Mouse (Mus musculus) embryonic fibroblast, embryonic 13.5 days (primary cell): Measurements from ENCODE around the gene Mrpl54. TPM values are rescaled to one million over a fixed set of nuclear protein-coding genes. Genes with fewer than 3 reads are reported as not detected.

Source experiments
- H3K27ac ChIP-seq: 2 replicates; pipeline ENCODE4 v1.5.1; 2012; ENCODE audit warnings: low read length, control low read depth, inconsistent platforms; ENCODE audit not compliant: insufficient read depth
- H3K4me1 ChIP-seq: 2 replicates; pipeline ENCODE4 v1.6.1; 2011; ENCODE audit warnings: low read length; ENCODE audit not compliant: control insufficient read depth, insufficient read depth
- H3K4me3 ChIP-seq: 2 replicates; pipeline ENCODE4 v1.5.1; 2011; ENCODE audit warnings: mild to moderate bottlenecking, control low read depth, low read length; ENCODE audit not compliant: insufficient read depth
- CTCF ChIP-seq: IDR thresholded peaks from 2 replicates; pipeline ENCODE4 v1.5.1; 2011; ENCODE audit warnings: mild to moderate bottlenecking, control low read depth, low read length, moderate library complexity, borderline replicate concordance; ENCODE audit not compliant: insufficient read depth
- POLR2A ChIP-seq: IDR thresholded peaks from 2 replicates; pipeline ENCODE4 v1.6.1; 2011; ENCODE audit warnings: low read depth, mild to moderate bottlenecking, control low read depth, low read length, moderate library complexity
- polyA plus RNA-seq: library from polyadenylated mRNA; stranded (reverse); fragments of >200 nt; gene quantifications from 2 replicates; pipeline ENCODE4 v1.2.4, GENCODE M21; 2011; ENCODE audit warnings: low read depth; ENCODE audit not compliant: missing spikeins, insufficient read length

Gene Mrpl54
- polyA plus RNA-seq, 1 experiment = 52.9 TPM

GRCm38 (mm10) chr10:81297246-81297645 is 30.5 kb upstream of the Mrpl54 start:
- Histone ChIP-seq H3K4me1 (peaks cover 5% of the 10 kb centered on the region; the same call in 1 of the 2 replicates), H3K4me3 (no peak overlapping the region), H3K27ac (no peak overlapping the region)
- TF ChIP-seq POLR2A = no peak
- no peak for TF ChIP-seq CTCF

DNA sequence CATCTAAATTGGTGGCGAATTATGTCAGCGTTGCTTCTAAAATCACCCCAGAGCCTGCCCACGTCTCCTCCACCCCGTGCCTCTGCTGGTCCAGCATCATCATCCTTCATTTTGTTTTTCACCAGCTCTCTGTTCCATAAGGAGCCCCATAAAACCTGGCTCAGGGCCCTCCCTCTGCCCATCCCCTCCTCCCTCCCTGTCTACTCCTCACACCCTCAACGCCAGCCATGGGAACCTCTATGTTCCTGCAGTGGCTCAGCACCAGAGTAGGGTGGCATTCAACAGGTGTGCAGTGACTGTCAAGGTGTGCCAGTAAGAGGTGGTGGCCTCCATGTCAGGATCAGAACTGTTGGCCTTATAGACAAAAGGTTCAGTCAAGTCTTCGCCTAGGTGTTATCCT is 28.5 kb upstream of the Mrpl54 start:
- Histone ChIP-seq H3K4me1 (peaks cover 5% of the 10 kb centered on the region; the same call in 1 of the 2 replicates), H3K27ac (no peak overlapping the region), H3K4me3 (no peak overlapping the region)
- no peak for TF ChIP-seq POLR2A
- TF ChIP-seq CTCF = no peak

DNA sequence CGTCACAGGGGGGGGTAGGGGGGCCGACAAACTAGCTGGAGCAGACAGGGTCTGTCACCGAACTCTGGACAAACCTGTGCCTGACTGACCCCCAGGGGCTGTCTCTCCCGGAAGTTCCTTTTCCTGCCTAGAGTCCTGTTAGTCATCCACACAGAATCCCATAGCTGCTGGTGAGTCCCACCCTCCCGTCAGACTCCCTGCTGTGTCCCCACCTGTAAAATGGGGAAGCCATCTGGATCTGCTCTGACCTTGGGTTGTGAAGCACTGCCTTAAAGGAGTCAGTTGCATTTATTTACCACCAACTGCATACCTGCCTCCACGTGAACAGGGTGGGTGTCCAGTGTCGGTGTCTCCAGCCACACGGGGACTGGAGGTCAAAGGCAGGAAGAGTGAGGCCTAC is 27.7 kb upstream of the Mrpl54 start:
- TF ChIP-seq POLR2A (no peak), CTCF (no peak)

DNA sequence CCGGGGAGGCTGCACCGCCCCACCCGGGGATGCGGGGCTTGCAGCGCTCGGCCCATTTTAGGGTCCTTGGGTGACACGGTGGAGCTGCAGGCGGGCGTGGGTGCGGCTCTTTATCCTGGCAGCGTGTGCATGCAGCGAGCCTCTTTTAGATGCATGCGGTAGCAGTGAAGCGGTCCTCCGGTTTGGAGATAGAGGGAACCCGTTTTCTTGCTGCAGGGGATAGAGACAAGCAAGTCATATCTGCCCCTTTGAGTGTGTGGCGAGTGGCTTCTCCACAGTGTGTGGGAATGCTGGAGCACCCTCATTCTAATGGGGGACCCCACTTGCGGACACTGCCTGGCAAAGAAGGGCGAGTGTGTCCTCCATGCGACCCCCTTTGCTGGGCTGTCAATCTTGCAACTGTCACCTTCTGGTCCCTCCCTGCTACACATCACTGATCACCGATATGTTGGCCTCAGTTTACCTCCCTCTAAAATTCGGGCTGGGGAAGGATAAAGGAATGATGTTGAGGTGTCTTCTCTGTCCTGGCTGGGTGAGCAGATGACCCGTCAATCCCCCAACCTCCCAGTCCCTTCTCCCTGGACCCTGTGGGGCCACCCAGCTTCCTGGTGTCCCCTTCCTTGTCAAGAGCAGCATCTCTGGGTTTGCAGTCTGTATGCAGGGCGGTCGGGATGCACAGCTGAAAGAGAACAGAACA is 26.7 kb upstream of the Mrpl54 start:
- TF ChIP-seq CTCF = no peak
- Histone ChIP-seq H3K27ac (no peak overlapping the region), H3K4me3 (peak overlapping the region; percentile 62), H3K4me1 (peaks cover 5% of the 10 kb centered on the region; the same call in 1 of the 2 replicates)

More for the DNA sequence above, 27.7 kb upstream of the Mrpl54 start:
- peaks cover 5% of the 10 kb centered on the region; the same call in 1 of the 2 replicates for H3K4me1 ChIP-seq
- peak overlapping the region; percentile 62 for H3K4me3 ChIP-seq
- no peak overlapping the region for H3K27ac ChIP-seq

- peaks cover 5% of the 10 kb centered on the region; the same call in 1 of the 2 replicates for H3K4me1 ChIP-seq
- H3K4me3 ChIP-seq = peak within 1 kb of the TSS; percentile 62
- H3K27ac ChIP-seq = no peak within 1 kb of the TSS
- TF ChIP-seq CTCF (peak; percentile 89), POLR2A (peak; percentile 84)
Observed at GRCm38 (mm10) chr10:81292554-81293333, 26.0 kb upstream of the Mrpl54 start, which contains the start of gene Pip5k1c. Pip5k1c (plus strand) TSS chr10:81292963.

DNA sequence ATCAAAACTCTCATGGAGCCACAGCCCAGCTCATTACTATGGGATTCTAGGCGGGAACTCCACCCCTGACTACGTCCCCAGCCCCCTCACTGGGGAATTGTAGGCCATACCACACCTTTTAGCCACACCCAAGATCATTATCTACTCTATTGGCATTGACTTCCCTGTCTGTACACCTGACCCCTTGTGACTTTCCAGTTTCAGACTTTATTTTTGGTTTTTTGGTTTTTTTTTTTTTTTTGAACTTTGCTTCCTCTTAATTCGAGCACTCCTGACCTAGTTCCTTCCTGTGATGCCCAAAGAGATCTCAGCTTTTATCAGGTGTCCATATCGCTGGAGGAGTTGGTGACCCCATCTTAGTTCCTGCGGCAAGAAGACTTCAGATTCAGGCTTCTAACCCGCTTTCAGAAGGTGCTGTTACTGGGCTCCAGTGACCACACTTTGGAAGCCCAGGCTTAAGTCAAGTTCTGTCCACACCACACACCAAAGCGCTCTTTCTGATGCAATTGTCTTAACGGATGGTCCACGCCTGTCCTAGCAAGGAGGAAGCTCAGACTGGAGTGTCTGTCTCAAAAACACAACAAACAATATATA is 24.9 kb upstream of the Mrpl54 start, which contains the start of gene Tjp3:
TSS of gene Tjp3 (minus strand) at position 71 of the 594 bp plus-strand sequence.
- no peak for TF ChIP-seq POLR2A
- TF ChIP-seq CTCF = no peak
- H3K4me3 ChIP-seq = no peak within 1 kb of the TSS
- no peak within 1 kb of the TSS for H3K27ac ChIP-seq

GRCm38 (mm10) chr10:81290698-81291460 is 24.1 kb upstream of the Mrpl54 start:
- no peak overlapping the region for H3K27ac ChIP-seq
- H3K4me3 ChIP-seq = no peak overlapping the region
- peaks cover 5% of the 10 kb centered on the region; the same call in 1 of the 2 replicates for H3K4me1 ChIP-seq
- no peak for TF ChIP-seq CTCF
- no peak for TF ChIP-seq POLR2A

More for the DNA sequence above, 24.9 kb upstream of the Mrpl54 start, which contains the start of gene Tjp3:
- peaks cover 5% of the 10 kb centered on the region; the same call in 1 of the 2 replicates for H3K4me1 ChIP-seq

GRCm38 (mm10) chr10:81289811-81290210 is 23.1 kb upstream of the Mrpl54 start:
- H3K27ac ChIP-seq = no peak overlapping the region
- TF ChIP-seq CTCF = no peak
- no peak overlapping the region for H3K4me3 ChIP-seq
- peaks cover 4% of the 10 kb centered on the region; the same call in 1 of the 2 replicates for H3K4me1 ChIP-seq

DNA sequence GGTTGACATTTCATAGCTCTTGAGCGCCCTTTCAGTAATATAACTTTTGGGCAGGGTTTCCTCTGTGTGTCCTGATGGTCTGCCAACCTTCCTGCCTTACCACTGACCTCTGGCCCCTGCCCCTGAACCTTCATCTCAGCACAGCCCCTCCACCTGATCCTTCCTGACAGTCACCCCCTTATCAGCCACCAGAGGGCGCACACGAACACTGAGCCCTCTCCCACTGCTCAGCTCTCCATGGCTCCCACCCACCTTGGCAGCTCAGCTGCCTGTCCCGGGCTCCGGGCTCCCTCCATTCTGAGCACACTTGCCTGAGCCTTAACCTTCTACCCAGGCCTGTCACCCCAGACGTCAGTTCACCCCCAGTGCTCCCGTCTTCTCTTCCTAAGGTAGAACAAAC is 22.5 kb upstream of the Mrpl54 start:
- TF ChIP-seq POLR2A (no peak), CTCF (peak; percentile 94)
- no peaks in the 10 kb centered on the region for H3K4me1 ChIP-seq
- H3K4me3 ChIP-seq = no peak overlapping the region

More for the DNA sequence above, 22.5 kb upstream of the Mrpl54 start:
- H3K27ac ChIP-seq = no peak overlapping the region
